Mouse (Mus musculus) CH12.LX (cell line): ENCODE data around the gene Hdac8. TPM values are rescaled to one million over a fixed set of nuclear protein-coding genes. Genes with fewer than 3 reads are reported as not detected.

Source experiments
- polyA plus RNA-seq: library from polyadenylated mRNA; unstranded; fragments of >175 nt; gene quantifications from 2 replicates; pipeline ENCODE4 v1.2.1, GENCODE M21; 2012; ENCODE audit warnings: low read depth; ENCODE audit not compliant: insufficient read length
- total RNA-seq, 2 experiments: library from RNA; depleted of rRNA; stranded (reverse); fragments of 300-350 nt in 1 of 2; fragments of >200 nt in 1 of 2; gene quantifications; 2 replicates each; pipeline ENCODE4 v1.2.3; 2012 to 2014

The Hdac8 gene
- total and polyA plus RNA-seq, 3 experiments: 11.2 to 13.9 (median 13.0) TPM

Other genes with a start within 250 kb of the Hdac8 start
- gene Phka1, start 138.9 kb upstream of the Hdac8 start, total RNA-seq (2012; rRNA removed): 3.3 and 3.9 TPM in 2 replicates
- gene Phka1, start 138.9 kb upstream of the Hdac8 start, total RNA-seq (2014; rRNA removed): 2.1 TPM in 2 replicates
- gene Phka1, start 138.9 kb upstream of the Hdac8 start, polyA plus RNA-seq: 2.2 and 2.3 TPM in 2 replicates
- not detected in 2 replicates for gene Gm3880, start 181.6 kb upstream of the Hdac8 start, total RNA-seq (2012; rRNA removed)
- gene Gm3880, start 181.6 kb upstream of the Hdac8 start, total RNA-seq (2014; rRNA removed): not detected in 2 replicates
- not detected in 2 replicates for gene Gm3880, start 181.6 kb upstream of the Hdac8 start, polyA plus RNA-seq
- gene Gm9112, start 202.3 kb upstream of the Hdac8 start, total RNA-seq (2012; rRNA removed): not detected in 2 replicates
- gene Gm9112, start 202.3 kb upstream of the Hdac8 start, total RNA-seq (2014; rRNA removed): not detected in 2 replicates
- gene Gm9112, start 202.3 kb upstream of the Hdac8 start, polyA plus RNA-seq: not detected in 2 replicates
- gene Dmrtc1b, start 202.5 kb upstream of the Hdac8 start, total RNA-seq (2012; rRNA removed): not detected in 2 replicates
- not detected in 2 replicates for gene Dmrtc1b, start 202.5 kb upstream of the Hdac8 start, total RNA-seq (2014; rRNA removed)
- gene Dmrtc1b, start 202.5 kb upstream of the Hdac8 start, polyA plus RNA-seq: not detected in 2 replicates